Mouse (Mus musculus): ENCODE data around the gene Gm9195. TPM values are rescaled to one million over a fixed set of nuclear protein-coding genes. Genes with fewer than 3 reads are reported as not detected.

Gm9195 gene
- polyA plus RNA-seq, 1 experiment, result not detected

DNA sequence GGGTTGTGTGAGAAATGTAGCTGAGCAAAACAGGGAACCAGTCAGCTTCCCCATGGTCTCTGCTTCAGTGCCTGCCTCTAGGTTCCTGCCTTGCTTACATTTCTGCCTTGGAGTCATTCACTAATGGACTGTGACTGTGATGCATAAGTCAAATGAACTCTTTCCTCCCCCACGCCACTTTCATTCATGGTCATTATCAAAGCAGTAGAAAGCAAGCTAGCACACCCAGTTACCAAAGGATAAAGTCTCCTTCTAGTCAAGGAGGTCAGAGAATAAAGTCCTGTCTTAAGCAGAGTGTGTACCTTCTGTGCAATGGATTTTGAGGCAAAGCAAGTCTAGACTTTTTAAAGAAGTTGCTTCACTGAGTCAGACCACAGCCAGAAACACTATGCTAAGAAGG is 35.5 kb upstream of the Gm9195 start:
- peaks cover 5% of the 10 kb centered on the region for H3K27me3 ChIP-seq (ENCODE audit: control insufficient read depth, insufficient read depth, insufficient read length)
- H3K4me3 ChIP-seq, result no peak overlapping the region
- TF ChIP-seq USF1 (IDR thresholded peaks at IDR 0.05; ENCODE audit: low read depth), result no peak
- no peak for TF ChIP-seq E2F4 (IDR thresholded peaks at IDR 0.05; ENCODE audit: insufficient read depth)
- TF ChIP-seq REST (IDR thresholded peaks at IDR 0.05; ENCODE audit: insufficient read depth, insufficient read length), result no peak
- no peak for TF ChIP-seq MYOG (IDR thresholded peaks at IDR 0.05; ENCODE audit: control insufficient read depth in 1 of 3, insufficient read depth in 1 of 3, insufficient read length in 2 of 3, low read depth in 2 of 3)
- no peak for TF ChIP-seq CEBPB (IDR thresholded peaks at IDR 0.05; ENCODE audit: insufficient read depth, poor library complexity, severe bottlenecking)
- TF ChIP-seq TCF12 (IDR thresholded peaks at IDR 0.05; ENCODE audit: insufficient read depth, poor library complexity, severe bottlenecking), result no peak
- TF ChIP-seq POLR2A (IDR thresholded peaks at IDR 0.05; ENCODE audit: insufficient read length, low read depth), result no peak
- TF ChIP-seq MYOD1 (IDR thresholded peaks at IDR 0.05; ENCODE audit: control insufficient read depth in 1 of 3, insufficient read length in 2 of 3, low read depth in 2 of 3), result no peak
- TF ChIP-seq TCF3 (IDR thresholded peaks at IDR 0.05; ENCODE audit: insufficient read length, low read depth), result no peak
- no peak for TF ChIP-seq SRF (IDR thresholded peaks at IDR 0.05; ENCODE audit: control insufficient read depth, insufficient read length, low read depth)
- no peak for TF ChIP-seq MAX (IDR thresholded peaks at IDR 0.05; ENCODE audit: low read depth)
- TF ChIP-seq POLR2AphosphoS2 (IDR thresholded peaks at IDR 0.05; ENCODE audit: insufficient read length, low read depth), result no peak
- no peak overlapping the region for H3K4me2 ChIP-seq (ENCODE audit: low read depth)
- no peaks in the 10 kb centered on the region for H3K79me2 ChIP-seq (ENCODE audit: control insufficient read depth, insufficient read depth)
- H3K36me3 ChIP-seq (ENCODE audit: control insufficient read depth, insufficient read depth), result no peaks in the 10 kb centered on the region
- H3ac ChIP-seq (ENCODE audit: control insufficient read depth, insufficient read length), result no peak overlapping the region

DNA sequence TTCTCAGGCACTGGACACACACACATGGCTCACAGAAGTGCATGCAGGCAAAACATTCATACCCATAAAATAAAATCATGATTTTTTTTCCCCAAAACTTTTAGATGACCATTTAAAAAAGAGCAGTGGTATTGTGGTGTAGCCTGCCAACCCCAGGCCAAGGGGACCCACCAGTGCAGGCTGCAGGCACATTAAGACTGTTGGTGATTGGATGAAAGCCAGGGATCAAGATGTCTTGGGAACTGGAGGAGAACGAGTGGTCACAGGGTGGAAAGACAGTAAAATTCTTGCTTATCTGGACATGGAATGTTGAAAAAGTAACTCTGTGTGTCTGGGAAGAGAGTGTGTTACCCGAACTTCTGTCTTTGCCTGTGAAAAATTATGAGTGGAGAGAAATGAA is 27.9 kb upstream of the Gm9195 start:
- no peaks in the 10 kb centered on the region for H3K79me2 ChIP-seq (ENCODE audit: control insufficient read depth, insufficient read depth)
- no peaks in the 10 kb centered on the region for H3K36me3 ChIP-seq (ENCODE audit: control insufficient read depth, insufficient read depth)
- H3K4me2 ChIP-seq (ENCODE audit: low read depth), result no peak overlapping the region
- no peak overlapping the region for H3K4me3 ChIP-seq
- H3ac ChIP-seq (ENCODE audit: control insufficient read depth, insufficient read length), result no peak overlapping the region
- H3K27me3 ChIP-seq (ENCODE audit: control insufficient read depth, insufficient read depth, insufficient read length), result peaks cover 8% of the 10 kb centered on the region
- no peak for TF ChIP-seq MYOD1 (IDR thresholded peaks at IDR 0.05; ENCODE audit: control insufficient read depth in 1 of 3, insufficient read length in 2 of 3, low read depth in 2 of 3)
- no peak for TF ChIP-seq MYOG (IDR thresholded peaks at IDR 0.05; ENCODE audit: control insufficient read depth in 1 of 3, insufficient read depth in 1 of 3, insufficient read length in 2 of 3, low read depth in 2 of 3)
- TF ChIP-seq TCF12 (IDR thresholded peaks at IDR 0.05; ENCODE audit: insufficient read depth, poor library complexity, severe bottlenecking), result no peak
- no peak for TF ChIP-seq TCF3 (IDR thresholded peaks at IDR 0.05; ENCODE audit: insufficient read length, low read depth)
- TF ChIP-seq USF1 (IDR thresholded peaks at IDR 0.05; ENCODE audit: low read depth), result no peak
- TF ChIP-seq CEBPB (IDR thresholded peaks at IDR 0.05; ENCODE audit: insufficient read depth, poor library complexity, severe bottlenecking), result no peak
- TF ChIP-seq REST (IDR thresholded peaks at IDR 0.05; ENCODE audit: insufficient read depth, insufficient read length), result no peak
- no peak for TF ChIP-seq E2F4 (IDR thresholded peaks at IDR 0.05; ENCODE audit: insufficient read depth)
- no peak for TF ChIP-seq POLR2A (IDR thresholded peaks at IDR 0.05; ENCODE audit: insufficient read length, low read depth)
- no peak for TF ChIP-seq POLR2AphosphoS2 (IDR thresholded peaks at IDR 0.05; ENCODE audit: insufficient read length, low read depth)
- TF ChIP-seq MAX (IDR thresholded peaks at IDR 0.05; ENCODE audit: low read depth), result no peak
- no peak for TF ChIP-seq SRF (IDR thresholded peaks at IDR 0.05; ENCODE audit: control insufficient read depth, insufficient read length, low read depth)

DNA sequence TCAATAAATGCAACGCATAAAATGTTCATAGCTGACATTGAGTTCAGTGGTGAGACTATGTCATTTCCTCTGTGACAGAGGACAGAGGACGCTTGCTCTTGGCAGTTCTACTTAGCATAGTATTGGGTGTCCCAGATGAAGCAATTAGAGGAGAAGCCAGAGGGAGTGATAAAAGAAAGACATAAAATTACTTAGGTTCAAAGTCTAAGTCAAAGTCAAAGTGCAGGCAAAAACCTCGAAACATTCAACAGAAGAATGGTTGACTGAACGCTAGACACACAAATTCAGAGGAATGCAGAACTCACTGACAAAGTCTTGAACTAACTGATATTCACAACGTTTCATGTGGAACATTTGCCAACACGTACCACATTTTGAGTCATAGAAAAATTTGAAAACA is 27.1 kb upstream of the Gm9195 start:
- TF ChIP-seq MYOG (IDR thresholded peaks at IDR 0.05; ENCODE audit: control insufficient read depth in 1 of 3, insufficient read depth in 1 of 3, insufficient read length in 2 of 3, low read depth in 2 of 3) (no peak), TCF12 (IDR thresholded peaks at IDR 0.05; ENCODE audit: insufficient read depth, poor library complexity, severe bottlenecking) (no peak), TCF3 (IDR thresholded peaks at IDR 0.05; ENCODE audit: insufficient read length, low read depth) (no peak), POLR2A (IDR thresholded peaks at IDR 0.05; ENCODE audit: insufficient read length, low read depth) (no peak), CEBPB (IDR thresholded peaks at IDR 0.05; ENCODE audit: insufficient read depth, poor library complexity, severe bottlenecking) (no peak), POLR2AphosphoS2 (IDR thresholded peaks at IDR 0.05; ENCODE audit: insufficient read length, low read depth) (no peak), MAX (IDR thresholded peaks at IDR 0.05; ENCODE audit: low read depth) (no peak), USF1 (IDR thresholded peaks at IDR 0.05; ENCODE audit: low read depth) (no peak)
- Histone ChIP-seq H3ac (ENCODE audit: control insufficient read depth, insufficient read length) (no peak overlapping the region), H3K36me3 (ENCODE audit: control insufficient read depth, insufficient read depth) (no peaks in the 10 kb centered on the region), H3K4me3 (no peak overlapping the region), H3K79me2 (ENCODE audit: control insufficient read depth, insufficient read depth) (no peaks in the 10 kb centered on the region), H3K4me2 (ENCODE audit: low read depth) (no peak overlapping the region), H3K27me3 (ENCODE audit: control insufficient read depth, insufficient read depth, insufficient read length) (peaks cover 8% of the 10 kb centered on the region)

DNA sequence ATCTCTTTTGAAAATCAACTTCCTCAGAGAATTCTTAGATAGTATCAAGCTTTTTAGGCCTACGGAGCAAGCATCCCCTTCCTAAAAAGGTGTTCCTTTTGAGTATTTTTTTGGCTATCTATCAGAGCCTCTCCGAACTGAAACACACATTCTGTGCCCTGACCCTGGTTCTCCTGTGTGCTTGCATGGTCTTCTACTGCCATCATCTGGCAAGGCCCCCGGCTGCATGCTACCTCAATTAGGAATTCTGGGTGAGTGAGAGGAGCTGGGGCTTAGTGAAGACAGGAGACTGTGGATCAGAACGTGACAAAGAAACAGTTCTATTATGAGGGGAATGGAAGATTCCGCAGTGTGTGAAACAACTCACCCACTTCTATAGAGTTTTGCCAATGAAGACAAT is 24.7 kb upstream of the Gm9195 start:
- no peaks in the 10 kb centered on the region for H3K79me2 ChIP-seq (ENCODE audit: control insufficient read depth, insufficient read depth)
- no peak overlapping the region for H3ac ChIP-seq (ENCODE audit: control insufficient read depth, insufficient read length)
- H3K27me3 ChIP-seq (ENCODE audit: control insufficient read depth, insufficient read depth, insufficient read length), result peaks cover 8% of the 10 kb centered on the region
- TF ChIP-seq MYOG (IDR thresholded peaks at IDR 0.05; ENCODE audit: control insufficient read depth in 1 of 3, insufficient read depth in 1 of 3, insufficient read length in 2 of 3, low read depth in 2 of 3) (no peak), TCF3 (IDR thresholded peaks at IDR 0.05; ENCODE audit: insufficient read length, low read depth) (no peak), SRF (IDR thresholded peaks at IDR 0.05; ENCODE audit: control insufficient read depth, insufficient read length, low read depth) (no peak), POLR2AphosphoS2 (IDR thresholded peaks at IDR 0.05; ENCODE audit: insufficient read length, low read depth) (no peak)
- no peaks in the 10 kb centered on the region for H3K36me3 ChIP-seq (ENCODE audit: control insufficient read depth, insufficient read depth)
- no peak overlapping the region for H3K4me2 ChIP-seq (ENCODE audit: low read depth)
- no peak overlapping the region for H3K4me3 ChIP-seq

DNA sequence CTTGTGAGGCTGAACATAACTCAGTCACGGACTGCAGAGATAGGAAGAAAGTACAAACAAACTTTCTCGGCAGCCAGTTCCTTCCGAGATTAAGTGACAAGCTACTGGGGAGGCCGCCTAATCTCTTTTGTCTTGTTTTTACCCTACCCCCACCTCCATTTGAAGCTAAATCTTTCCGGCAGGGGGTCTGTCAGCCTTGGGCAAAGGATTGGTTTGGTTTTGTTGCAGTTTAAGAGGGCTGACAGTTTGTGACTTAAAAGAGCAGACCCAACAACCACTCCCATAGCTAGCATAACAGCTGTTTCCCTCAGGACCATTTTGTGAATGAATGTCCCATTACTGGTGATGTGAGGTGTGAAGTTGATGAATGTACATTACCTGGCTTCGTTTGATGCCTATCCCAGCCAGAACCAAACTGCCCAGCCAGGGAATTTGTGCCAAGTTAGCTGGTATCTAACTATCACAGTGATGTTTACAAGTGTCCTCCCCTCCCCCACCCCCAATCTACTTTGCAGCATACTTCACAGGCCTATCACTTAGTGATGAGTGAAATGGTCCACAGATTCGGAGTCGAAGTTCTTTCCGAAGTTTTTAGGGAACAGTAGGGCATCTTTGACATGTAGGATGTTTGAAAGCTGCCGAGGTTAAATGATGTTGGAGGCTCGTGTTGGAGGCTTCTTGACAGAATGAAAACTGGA is 15.2 kb upstream of the Gm9195 start:
- no peak overlapping the region for H3K4me3 ChIP-seq
- TF ChIP-seq POLR2AphosphoS2 (IDR thresholded peaks at IDR 0.05; ENCODE audit: insufficient read length, low read depth) (no peak), TCF12 (IDR thresholded peaks at IDR 0.05; ENCODE audit: insufficient read depth, poor library complexity, severe bottlenecking) (no peak), REST (IDR thresholded peaks at IDR 0.05; ENCODE audit: insufficient read depth, insufficient read length) (no peak), TCF3 (IDR thresholded peaks at IDR 0.05; ENCODE audit: insufficient read length, low read depth) (no peak), USF1 (IDR thresholded peaks at IDR 0.05; ENCODE audit: low read depth) (no peak), MAX (IDR thresholded peaks at IDR 0.05; ENCODE audit: low read depth) (no peak), SRF (IDR thresholded peaks at IDR 0.05; ENCODE audit: control insufficient read depth, insufficient read length, low read depth) (no peak), MYOD1 (IDR thresholded peaks at IDR 0.05; ENCODE audit: control insufficient read depth in 1 of 3, insufficient read length in 2 of 3, low read depth in 2 of 3) (no peak), E2F4 (IDR thresholded peaks at IDR 0.05; ENCODE audit: insufficient read depth) (no peak), CEBPB (IDR thresholded peaks at IDR 0.05; ENCODE audit: insufficient read depth, poor library complexity, severe bottlenecking) (no peak)
- no peaks in the 10 kb centered on the region for H3K79me2 ChIP-seq (ENCODE audit: control insufficient read depth, insufficient read depth)
- no peaks in the 10 kb centered on the region for H3K36me3 ChIP-seq (ENCODE audit: control insufficient read depth, insufficient read depth)
- H3K4me2 ChIP-seq (ENCODE audit: low read depth), result peak overlapping the region; percentile 48
- H3K27me3 ChIP-seq (ENCODE audit: control insufficient read depth, insufficient read depth, insufficient read length), result peaks cover 5% of the 10 kb centered on the region
- H3ac ChIP-seq (ENCODE audit: control insufficient read depth, insufficient read length), result no peak overlapping the region
